Mouse (Mus musculus) limb, embryonic 12.5 days (tissue): ENCODE measurements around the gene Auh. TPM values are rescaled to one million over a fixed set of nuclear protein-coding genes. Genes with fewer than 3 reads are reported as not detected.
A peak's percentile ranks its signal among the peaks of the same experiment; 100 is the strongest.

Experiments
- ATAC-seq: fragments of 200-750 bp; cut with Nextera tagmentation; 2 replicates; pipeline ENCODE4 v1.8.0; 2017; ENCODE audit warnings: low read depth, moderate TSS enrichment; ENCODE audit not compliant: insufficient number of reproducible peaks, insufficient read depth, low FRiP score, low TSS enrichment
- H3K27ac ChIP-seq: fragments of 300-500 bp; sonication (generic); 2 replicates; pipeline ENCODE4 v1.5.1; 2016; ENCODE audit warnings: mild to moderate bottlenecking, moderate library complexity
- H3K27me3 ChIP-seq: fragments of 300-500 bp; sonication (generic); 2 replicates; pipeline ENCODE4 v1.6.1; 2016; ENCODE audit warnings: mild to moderate bottlenecking, moderate library complexity
- H3K36me3 ChIP-seq: fragments of 300-500 bp; sonication (generic); 2 replicates; pipeline ENCODE4 v1.6.1; 2016; ENCODE audit warnings: mild to moderate bottlenecking, moderate library complexity
- H3K4me1 ChIP-seq: fragments of 300-500 bp; sonication (generic); replicated peaks from 2 replicates; pipeline ENCODE4 v1.6.1; 2016
- H3K4me2 ChIP-seq: fragments of 300-500 bp; sonication (generic); 2 replicates; pipeline ENCODE4 v1.6.1; 2016; ENCODE audit warnings: mild to moderate bottlenecking, moderate library complexity
- H3K4me3 ChIP-seq: fragments of 300-500 bp; sonication (generic); replicated peaks from 2 replicates; pipeline ENCODE4 v1.5.1; 2016; ENCODE audit warnings: mild to moderate bottlenecking
- H3K9ac ChIP-seq: fragments of 300-500 bp; sonication (generic); replicated peaks from 2 replicates; pipeline ENCODE4 v1.6.1; 2016; ENCODE audit warnings: mild to moderate bottlenecking, moderate library complexity
- H3K9me3 ChIP-seq: fragments of 300-500 bp; sonication (generic); 2 replicates; pipeline ENCODE4 v1.6.1; 2016; ENCODE audit warnings: mild to moderate bottlenecking, moderate library complexity
- WGBS: fragments of 180-500 bp; shearing (Covaris S2); methylation state at CpG from one replicate; pipeline ENCODE4 v1.1.7; 2016; 5-methylcytosine and 5-hydroxymethylcytosine counted together
- polyA plus RNA-seq: library from polyadenylated mRNA; unstranded; fragments of >200 nt; fragmentation: Nextera tagmentation; extraction: Ambion mirVana; gene quantifications from 2 replicates; pipeline ENCODE4 v1.2.1, GENCODE M21; 2016

Gene Auh
- polyA plus RNA-seq, 1 experiment from 2014 or later: 41.0 TPM

DNA sequence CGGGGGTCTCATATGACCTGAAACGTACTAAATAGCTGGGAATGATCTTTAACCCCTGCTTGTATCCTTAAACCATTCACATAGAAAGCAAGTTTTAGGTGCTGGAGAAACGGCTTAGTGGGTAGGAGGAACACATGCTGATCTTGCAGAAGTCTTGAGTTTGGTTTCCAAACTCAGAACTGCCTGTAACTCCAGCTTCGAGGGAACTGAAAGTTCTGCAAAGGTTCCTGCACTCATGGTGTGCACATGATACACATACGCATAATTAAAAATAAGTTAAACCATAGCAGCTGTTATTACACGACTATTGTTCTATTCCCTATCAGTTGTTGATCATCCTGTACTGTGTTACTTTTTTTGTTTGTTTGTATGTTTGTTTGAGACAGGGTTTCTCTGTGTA, 32.9 kb upstream of the Auh start:
- H3K36me3 ChIP-seq: peaks cover 32% of the 10 kb centered on the region
- no peak for ATAC-seq
- WGBS: 87% methylated on average over 6 of the region's 6 CpGs
- H3K9ac ChIP-seq: no peak overlapping the region
- H3K4me1 ChIP-seq: no peaks in the 10 kb centered on the region
- H3K9me3 ChIP-seq: no peaks in the 10 kb centered on the region
- no peak overlapping the region for H3K4me3 ChIP-seq
- H3K27me3 ChIP-seq: no peaks in the 10 kb centered on the region
- H3K27ac ChIP-seq: no peak overlapping the region
- no peak overlapping the region for H3K4me2 ChIP-seq

DNA sequence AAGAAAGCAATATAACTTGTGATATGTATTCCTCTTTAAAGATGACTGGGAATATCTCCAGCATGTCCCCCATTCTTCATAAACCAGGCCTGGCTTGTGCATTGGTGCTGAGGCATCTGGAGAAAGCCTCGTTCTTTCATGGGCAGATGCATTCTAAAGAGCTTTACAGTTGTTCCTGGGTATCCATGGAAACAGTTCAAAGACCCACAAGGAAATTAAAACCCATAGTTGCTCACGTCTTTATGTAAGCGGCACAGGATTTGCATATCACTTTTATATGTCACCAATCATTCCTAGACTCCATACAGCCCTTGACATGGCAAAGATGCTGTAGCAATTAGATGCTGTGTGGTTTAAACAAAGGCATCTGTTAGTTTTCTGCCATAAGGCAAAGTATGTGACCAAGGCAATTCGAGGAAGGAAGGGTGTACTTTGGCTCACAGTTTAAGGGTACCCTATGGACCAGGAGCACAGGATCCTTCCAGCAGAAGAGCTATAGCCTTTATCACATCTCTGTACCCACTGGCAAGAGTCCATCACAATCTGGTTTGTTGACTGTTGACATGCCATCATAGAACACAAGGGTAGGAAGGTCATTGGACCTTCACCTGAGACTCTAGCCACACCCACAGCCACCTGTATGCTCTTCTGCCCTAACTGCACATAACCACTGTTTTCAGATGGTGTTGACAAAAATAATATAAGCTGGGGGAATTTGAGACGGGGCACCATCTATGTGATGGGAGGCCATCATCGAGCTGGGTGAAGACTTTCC, 24.5 kb upstream of the Auh start:
- 89% methylated on average over 6 of the region's 6 CpGs for WGBS
- H3K27ac ChIP-seq: no peak overlapping the region
- no peak for ATAC-seq
- no peak overlapping the region for H3K4me3 ChIP-seq
- no peaks in the 10 kb centered on the region for H3K4me1 ChIP-seq
- no peaks in the 10 kb centered on the region for H3K9me3 ChIP-seq
- H3K27me3 ChIP-seq: no peaks in the 10 kb centered on the region
- H3K9ac ChIP-seq: no peak overlapping the region
- no peak overlapping the region for H3K4me2 ChIP-seq
- H3K36me3 ChIP-seq: no peaks in the 10 kb centered on the region

- 63% methylated on average over 3 of the region's 3 CpGs for WGBS
- Histone ChIP-seq H3K27me3 (no peaks in the 10 kb centered on the region), H3K9ac (no peak overlapping the region), H3K4me2 (no peak overlapping the region), H3K4me1 (no peaks in the 10 kb centered on the region), H3K27ac (no peak overlapping the region), H3K36me3 (no peaks in the 10 kb centered on the region), H3K4me3 (no peak overlapping the region), H3K9me3 (no peaks in the 10 kb centered on the region)
- ATAC-seq: no peak
Measured at GRCm38 (mm10) chr13:52949211-52949610, 19.7 kb upstream of the Auh start.

- Histone ChIP-seq H3K27me3 (no peaks in the 10 kb centered on the region), H3K4me3 (no peak overlapping the region), H3K27ac (no peak overlapping the region), H3K4me2 (no peak overlapping the region), H3K9me3 (no peaks in the 10 kb centered on the region), H3K36me3 (no peaks in the 10 kb centered on the region), H3K4me1 (no peaks in the 10 kb centered on the region), H3K9ac (no peak overlapping the region)
- WGBS: 83% methylated on average over 4 of the region's 4 CpGs
- ATAC-seq: no peak
Measured at GRCm38 (mm10) chr13:52947545-52947944, 18.1 kb upstream of the Auh start.

DNA sequence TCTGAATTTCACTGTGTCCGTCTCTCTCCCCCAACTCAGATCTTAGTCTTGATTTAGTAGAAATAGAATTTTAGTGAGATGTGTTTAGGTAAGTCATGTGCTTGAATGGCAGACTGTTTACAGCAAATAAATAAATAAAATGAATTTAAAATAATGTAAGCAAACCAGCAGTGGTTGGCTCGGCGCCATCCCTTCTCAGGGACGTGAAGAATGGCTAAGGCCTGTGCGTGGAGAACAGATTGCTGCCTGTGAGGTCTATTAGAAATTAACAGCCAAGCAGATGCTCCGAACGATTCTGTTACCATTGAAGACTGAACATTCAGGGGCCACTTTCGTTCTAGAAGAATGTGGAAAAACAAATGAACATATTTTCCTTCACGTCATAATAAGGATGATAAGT, 16.3 kb upstream of the Auh start:
- Histone ChIP-seq H3K27me3 (no peaks in the 10 kb centered on the region), H3K36me3 (no peaks in the 10 kb centered on the region), H3K4me1 (no peaks in the 10 kb centered on the region), H3K4me2 (no peak overlapping the region), H3K4me3 (no peak overlapping the region), H3K27ac (no peak overlapping the region), H3K9ac (no peak overlapping the region), H3K9me3 (no peaks in the 10 kb centered on the region)
- ATAC-seq: no peak
- WGBS: 88% methylated on average over 9 of the region's 9 CpGs

DNA sequence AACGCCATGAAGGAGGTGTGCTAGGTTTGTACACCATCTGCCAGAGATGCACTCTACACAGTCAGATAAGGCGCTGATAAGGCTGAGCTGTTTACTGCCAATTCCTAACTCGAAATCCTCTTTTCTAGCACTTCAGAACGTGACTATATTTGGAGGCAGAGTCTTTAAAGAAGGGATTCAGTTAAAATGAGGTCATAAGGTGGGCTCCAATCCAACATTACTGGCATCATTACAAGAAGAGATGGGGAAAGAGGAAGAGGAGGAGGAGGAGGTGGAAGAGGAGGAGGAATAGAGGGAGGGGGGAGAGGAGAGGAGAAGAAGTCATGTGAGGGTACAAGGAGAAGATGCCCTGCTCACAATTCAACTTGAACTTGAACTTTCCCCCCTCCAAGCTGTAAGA, 14.6 kb upstream of the Auh start:
- no peaks in the 10 kb centered on the region for H3K4me1 ChIP-seq
- WGBS: 71% methylated on average over 4 of the region's 4 CpGs
- H3K9ac ChIP-seq: no peak overlapping the region
- no peak for ATAC-seq
- H3K27ac ChIP-seq: no peak overlapping the region
- no peak overlapping the region for H3K4me3 ChIP-seq
- H3K27me3 ChIP-seq: no peaks in the 10 kb centered on the region
- H3K4me2 ChIP-seq: no peak overlapping the region
- no peaks in the 10 kb centered on the region for H3K9me3 ChIP-seq
- H3K36me3 ChIP-seq: no peaks in the 10 kb centered on the region

DNA sequence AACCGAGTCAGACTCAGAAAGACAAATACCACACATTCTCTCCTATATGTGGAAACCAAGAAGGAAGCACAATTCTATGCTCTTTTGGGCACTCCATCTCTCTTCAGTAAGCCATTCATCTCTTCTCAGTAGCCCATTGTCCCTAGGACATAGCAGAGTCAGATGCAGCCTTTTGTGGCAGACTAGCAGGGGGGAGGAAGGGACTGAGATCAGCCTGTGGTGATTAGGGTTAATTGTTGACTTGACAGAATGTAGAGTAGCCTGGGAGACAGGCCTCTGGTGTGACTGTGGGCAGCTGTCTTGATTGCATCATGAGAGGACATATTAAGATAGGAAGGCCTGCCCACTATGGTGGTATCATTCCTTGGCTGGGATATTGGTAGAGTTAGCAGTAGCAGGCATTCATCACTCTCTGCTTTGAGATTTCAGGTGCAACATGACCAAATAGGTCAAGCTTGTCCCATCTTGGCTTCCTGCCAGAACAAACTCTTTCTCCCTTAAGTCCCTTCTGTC, 13.5 kb upstream of the Auh start:
- no peak for ATAC-seq
- Histone ChIP-seq H3K4me2 (no peak overlapping the region), H3K9me3 (no peaks in the 10 kb centered on the region), H3K4me3 (no peak overlapping the region), H3K27ac (no peak overlapping the region), H3K36me3 (no peaks in the 10 kb centered on the region), H3K4me1 (no peaks in the 10 kb centered on the region), H3K9ac (no peak overlapping the region), H3K27me3 (no peaks in the 10 kb centered on the region)
- WGBS: 94% methylated on average over 1 of the region's 1 CpGs

- ATAC-seq: no peak
- 85% methylated on average over 7 of the region's 7 CpGs for WGBS
- H3K36me3 ChIP-seq: no peaks in the 10 kb centered on the region
- no peaks in the 10 kb centered on the region for H3K27me3 ChIP-seq
- no peak overlapping the region for H3K4me2 ChIP-seq
- H3K4me1 ChIP-seq: 0 out of 2 replicates have a peak, but pooled peaks cover 2% of the 10 kb centered on the region
- no peaks in the 10 kb centered on the region for H3K9me3 ChIP-seq
- no peak overlapping the region for H3K27ac ChIP-seq
- no peak overlapping the region for H3K9ac ChIP-seq
- no peak overlapping the region for H3K4me3 ChIP-seq
Measured at GRCm38 (mm10) chr13:52940956-52941355, 11.5 kb upstream of the Auh start.

DNA sequence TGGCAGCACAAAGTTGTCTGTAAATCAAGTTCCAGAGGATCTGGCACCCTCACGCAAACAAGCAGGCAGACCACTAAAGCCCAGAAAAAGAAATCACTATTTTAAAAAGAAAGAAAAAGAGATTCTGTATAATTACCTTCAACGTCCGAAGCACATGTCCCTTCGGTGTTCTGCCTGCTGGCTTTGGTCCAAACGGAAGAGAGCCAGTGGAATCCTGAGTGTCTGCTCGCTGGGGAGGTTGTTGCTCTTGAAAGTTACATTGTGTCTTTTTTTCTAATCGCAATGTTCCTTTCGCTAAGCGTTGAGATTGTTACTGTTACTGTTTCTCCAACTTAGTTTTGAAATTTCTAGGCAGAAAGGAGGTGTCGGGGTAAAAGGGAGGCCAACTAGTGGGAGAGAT, 1.1 kb upstream of the Auh start:
- Histone ChIP-seq H3K36me3 (no peaks in the 10 kb centered on the region), H3K4me3 (no peak overlapping the region), H3K27me3 (no peaks in the 10 kb centered on the region), H3K9me3 (no peaks in the 10 kb centered on the region), H3K4me2 (no peak overlapping the region), H3K9ac (no peak overlapping the region), H3K4me1 (peaks cover 21% of the 10 kb centered on the region), H3K27ac (no peak overlapping the region)
- WGBS: 61% methylated on average over 10 of the region's 10 CpGs
- ATAC-seq: no peak

GRCm38 (mm10) chr13:52928392-52928791, 1.1 kb downstream of the Auh start:
- H3K27me3 ChIP-seq: no peaks in the 10 kb centered on the region
- ATAC-seq: no peak
- no peaks in the 10 kb centered on the region for H3K36me3 ChIP-seq
- peak overlapping the region; percentile 82 for H3K4me3 ChIP-seq
- no peaks in the 10 kb centered on the region for H3K9me3 ChIP-seq
- peaks cover 21% of the 10 kb centered on the region for H3K4me1 ChIP-seq
- no peak overlapping the region for H3K27ac ChIP-seq
- H3K9ac ChIP-seq: peak overlapping the region; percentile 81; the same call in 1 of the 2 replicates
- 74% methylated on average over 9 of the region's 9 CpGs for WGBS
- peak overlapping the region; percentile 67 for H3K4me2 ChIP-seq

DNA sequence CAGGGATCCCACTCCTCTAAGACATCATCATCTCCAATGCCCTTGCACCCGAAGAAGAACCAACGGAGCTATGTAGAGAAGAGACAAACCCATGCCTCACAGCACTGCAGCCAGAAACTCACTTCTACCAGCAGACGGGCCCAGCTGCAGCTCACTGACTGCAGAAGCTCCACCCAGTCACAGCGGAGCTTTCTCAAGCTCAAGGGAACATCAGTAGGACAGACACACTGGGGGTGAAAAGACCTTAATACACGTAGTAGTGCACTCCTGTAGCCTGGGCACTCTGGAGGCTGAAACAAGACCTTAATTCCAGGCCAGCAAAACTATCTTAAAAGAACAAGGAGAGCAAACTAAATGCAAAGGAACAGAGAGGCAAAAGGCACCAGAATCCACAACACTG, 5.0 kb downstream of the Auh start:
- 83% methylated on average over 5 of the region's 5 CpGs for WGBS
- no peaks in the 10 kb centered on the region for H3K36me3 ChIP-seq

DNA sequence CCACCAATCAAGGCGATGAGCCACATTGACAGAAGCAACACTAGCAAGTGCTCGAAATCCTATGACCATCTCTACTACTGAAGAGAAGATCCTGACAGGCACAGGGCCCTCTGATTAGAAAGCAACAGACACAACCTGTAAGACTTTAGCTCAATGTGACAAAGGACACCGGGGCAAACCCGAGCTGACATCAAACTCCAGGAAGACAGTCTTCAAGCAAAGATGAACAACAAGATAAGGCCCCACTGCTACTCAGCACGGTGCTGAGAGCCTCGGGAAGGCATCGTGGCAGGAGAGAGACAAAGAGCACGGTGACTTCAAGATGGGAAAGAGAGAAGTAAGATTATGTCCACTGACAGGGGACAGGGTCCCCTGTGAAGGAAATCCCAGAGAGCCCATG, 7.5 kb downstream of the Auh start:
- H3K9ac ChIP-seq: no peak overlapping the region
- no peaks in the 10 kb centered on the region for H3K36me3 ChIP-seq
- peaks cover 16% of the 10 kb centered on the region for H3K4me1 ChIP-seq
- H3K9me3 ChIP-seq: no peaks in the 10 kb centered on the region
- no peaks in the 10 kb centered on the region for H3K27me3 ChIP-seq
- H3K27ac ChIP-seq: no peak overlapping the region
- no peak overlapping the region for H3K4me3 ChIP-seq
- 85% methylated on average over 8 of the region's 8 CpGs for WGBS
- no peak overlapping the region for H3K4me2 ChIP-seq
- ATAC-seq: no peak

More for the DNA sequence above, 5.0 kb downstream of the Auh start:
- H3K27ac ChIP-seq: no peak overlapping the region
- no peak for ATAC-seq
- no peak overlapping the region for H3K9ac ChIP-seq
- H3K27me3 ChIP-seq: no peaks in the 10 kb centered on the region
- H3K4me3 ChIP-seq: no peak overlapping the region
- peaks cover 13% of the 10 kb centered on the region for H3K4me1 ChIP-seq
- no peaks in the 10 kb centered on the region for H3K9me3 ChIP-seq
- H3K4me2 ChIP-seq: no peak overlapping the region
